Mouse (Mus musculus) thymus, postnatal 14 days (tissue): ENCODE data around the gene Ankrd22.
"Not testable (repeated sequence)": the region's sequence is repeated elsewhere in the genome, so short reads cannot be mapped to it uniquely, and the experiment has no call there.

ENCODE experiments used
- DNase-seq: peaks from one replicate; pipeline ENCODE4 v3.0.0; 2021

Ankrd22 gene

DNA sequence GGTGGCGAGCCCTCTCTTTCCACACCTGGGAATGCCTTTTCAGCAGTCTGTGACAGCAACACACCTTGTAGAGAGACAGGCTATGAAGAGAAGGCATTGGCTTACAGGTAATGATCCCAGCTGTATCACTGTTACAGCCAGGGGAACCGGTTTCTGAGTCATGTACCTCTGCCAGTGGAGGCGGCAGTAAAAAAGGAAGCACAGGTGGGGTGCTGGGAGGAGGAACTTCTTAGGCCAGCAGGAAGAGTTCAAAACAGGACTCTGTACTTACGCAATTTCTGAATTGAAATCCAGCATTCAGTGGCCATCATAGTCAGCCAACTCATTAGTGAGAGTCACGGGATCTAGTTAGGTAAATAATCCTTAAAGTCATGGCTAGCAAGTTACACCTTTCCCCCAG, at the start of gene Ankrd22:
TSS of gene Ankrd22 (minus strand) at position 163 of the 400 bp plus-strand sequence.
- DNase-seq, result peak; percentile 70

DNA sequence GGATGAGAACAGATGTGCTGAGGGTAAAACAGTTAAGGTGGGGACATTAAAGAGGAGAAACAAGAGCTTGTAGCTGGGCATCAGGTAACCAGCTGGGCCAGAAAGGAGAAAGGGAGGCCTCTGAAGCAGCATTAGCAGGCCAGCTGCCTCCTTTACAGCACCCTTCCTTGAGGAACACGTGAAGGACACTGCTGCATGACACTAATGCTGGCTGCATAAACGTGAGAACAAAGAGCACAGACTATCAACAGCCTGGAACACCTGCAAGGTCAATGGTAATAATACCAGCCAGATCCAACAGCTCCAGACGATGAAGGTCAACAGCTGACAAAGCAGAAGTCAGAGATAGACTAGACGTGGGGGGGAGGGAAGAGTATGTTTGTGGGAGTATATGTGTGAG, 48.3 kb upstream of the Ankrd22 start:
- no peak for DNase-seq

DNA sequence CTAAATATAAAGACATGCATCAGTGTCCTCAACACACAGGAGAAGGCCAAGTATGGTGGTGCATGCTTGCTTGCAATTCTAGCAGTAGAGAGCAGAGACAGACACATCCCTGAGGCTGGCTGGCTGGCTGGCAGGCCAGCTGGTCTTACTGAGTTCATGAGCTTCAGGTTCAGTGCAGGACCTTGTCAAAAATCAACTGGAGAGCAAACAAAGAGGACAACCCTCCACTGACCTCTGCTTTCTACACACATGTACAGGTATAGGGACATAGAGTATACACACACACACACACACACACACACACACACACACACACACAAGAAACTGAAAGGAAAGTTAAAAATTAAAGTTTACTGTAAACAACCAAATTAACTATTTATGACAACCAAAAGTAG, 47.4 kb upstream of the Ankrd22 start:
- DNase-seq, result no peak

DNA sequence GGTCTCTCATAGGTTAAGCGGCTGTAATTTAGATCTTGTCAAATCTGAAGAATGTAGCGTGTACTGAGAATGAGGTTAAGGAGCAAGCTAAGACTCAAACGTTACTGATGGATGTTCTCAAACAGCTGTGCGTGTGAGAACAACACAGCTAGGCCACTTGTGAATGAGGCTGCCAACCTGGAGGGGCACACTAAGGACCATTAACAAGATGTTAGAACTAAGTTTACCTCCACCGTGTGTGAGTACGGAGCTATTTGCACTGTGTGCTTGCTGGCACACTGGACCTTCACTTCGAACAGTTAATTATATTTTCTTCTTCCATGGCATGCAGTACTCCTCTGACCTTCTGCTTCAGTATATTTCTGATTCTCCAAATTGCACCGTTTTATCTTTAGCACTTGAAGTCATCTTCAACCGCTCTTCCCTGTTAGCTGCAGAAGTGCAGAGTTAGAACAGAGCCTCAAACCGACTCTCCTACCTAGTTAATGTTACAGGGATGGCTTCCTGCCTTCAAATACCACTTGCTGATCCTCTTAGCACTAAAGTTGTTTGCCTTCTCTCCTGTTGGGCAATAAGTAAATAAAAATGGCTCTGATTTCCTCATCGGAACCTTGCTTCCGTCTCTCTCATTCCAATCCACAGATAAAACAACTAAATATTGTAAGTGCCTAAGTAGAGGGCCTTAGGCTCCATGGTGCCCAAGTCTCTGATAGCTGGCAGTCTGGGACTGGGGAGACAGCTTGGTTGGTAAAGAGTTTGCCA, 46.8 kb upstream of the Ankrd22 start:
- DNase-seq, result no peak

DNA sequence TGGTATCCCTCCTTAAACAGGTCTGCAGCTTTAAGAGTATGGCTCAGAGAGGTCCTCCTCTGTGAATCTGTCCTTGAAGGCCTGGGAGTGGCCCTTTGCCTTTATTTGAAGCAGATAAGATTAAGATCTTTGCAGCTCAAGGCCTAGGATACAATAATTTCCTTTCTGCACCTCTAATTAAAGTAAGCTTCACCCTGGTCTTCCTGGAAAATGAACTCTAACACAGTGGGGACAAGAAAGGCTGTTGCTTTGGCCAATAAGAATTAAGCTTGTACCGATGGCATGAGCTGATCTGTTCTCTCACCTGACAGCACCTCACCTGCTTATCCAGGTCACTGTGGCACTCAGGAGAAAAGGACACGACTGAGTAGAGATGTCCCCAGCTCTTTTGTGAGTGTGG, 45.0 kb upstream of the Ankrd22 start:
- no peak for DNase-seq

DNA sequence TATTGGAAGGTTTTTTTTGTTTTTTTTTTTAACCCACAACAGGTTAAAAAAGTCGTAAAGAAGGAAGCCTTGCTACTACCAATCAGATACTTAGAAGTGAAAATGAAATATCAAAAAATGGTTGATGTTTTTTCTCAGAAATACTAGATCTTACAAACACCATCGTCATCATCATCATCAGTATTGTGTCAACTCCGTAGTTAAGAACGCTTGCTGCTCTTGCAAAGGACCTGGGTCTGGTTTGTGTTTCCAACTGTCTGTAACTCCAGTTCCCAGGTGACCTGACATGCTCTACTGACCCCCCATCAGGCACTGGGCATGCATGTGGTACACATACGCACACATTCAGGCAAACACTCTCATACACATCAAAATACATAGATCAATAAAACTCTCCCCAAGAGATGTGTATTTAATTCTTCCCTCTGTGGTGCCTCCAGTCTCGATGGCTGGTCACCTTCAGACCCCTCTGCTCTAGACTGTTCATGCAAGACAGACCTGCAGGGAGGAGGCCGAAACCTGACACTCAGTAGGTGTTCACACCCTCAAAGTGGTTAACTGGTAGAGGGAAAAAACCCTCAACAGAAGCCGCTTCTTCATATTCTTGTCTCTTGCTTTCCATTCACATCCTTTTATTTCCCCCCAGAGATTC, 44.2 kb upstream of the Ankrd22 start:
- DNase-seq, result no peak

DNA sequence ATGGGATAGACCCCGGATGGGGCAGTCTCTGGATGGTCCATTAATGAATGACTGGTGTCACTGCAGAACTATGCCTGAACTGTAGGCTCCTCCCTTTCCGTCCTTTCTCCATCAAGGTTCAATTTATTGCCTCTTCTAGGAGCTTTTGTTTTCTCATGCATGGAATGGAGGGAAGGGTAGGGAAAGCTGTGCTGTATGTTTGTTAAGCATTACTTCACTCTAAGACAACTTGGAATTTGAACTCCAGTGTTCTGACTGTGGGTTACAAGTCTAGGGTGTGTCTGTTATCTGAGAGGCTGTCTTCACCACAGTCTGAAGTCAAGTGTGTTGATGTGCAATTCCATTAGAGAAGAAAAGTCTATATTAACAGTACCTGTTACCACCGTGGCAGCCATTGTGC, 43.2 kb upstream of the Ankrd22 start:
- no peak for DNase-seq

DNA sequence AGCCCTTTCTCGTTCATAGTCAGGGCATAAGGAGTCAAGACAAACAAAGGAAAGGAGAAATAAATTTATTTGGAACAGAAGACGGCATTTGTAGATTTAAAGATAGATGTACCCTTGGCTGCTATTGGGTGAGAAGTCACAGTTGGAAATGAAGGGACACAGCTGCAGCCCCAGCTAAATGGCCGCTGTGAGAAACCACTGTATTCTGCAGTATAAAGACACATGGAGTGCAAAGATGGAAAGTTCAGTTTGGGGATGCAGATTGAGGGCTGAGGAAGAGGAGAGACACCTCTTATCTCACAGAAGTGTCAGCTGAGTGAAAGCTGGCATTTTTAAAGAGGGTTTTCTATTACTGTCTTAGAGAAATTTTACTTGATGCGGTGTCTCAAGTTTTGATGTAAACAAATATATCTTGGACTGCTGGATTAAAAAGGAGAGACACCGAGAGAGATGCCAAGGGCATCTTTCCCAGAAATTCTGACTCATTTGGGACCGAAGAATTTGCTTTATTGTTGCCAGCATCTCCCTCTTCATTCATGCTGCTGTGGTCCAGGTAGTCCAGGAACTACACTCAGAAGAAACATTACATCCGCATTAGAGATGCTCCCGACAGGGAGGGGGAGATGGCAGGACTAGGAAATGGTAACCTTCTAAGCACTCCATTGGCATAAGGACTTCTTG, 41.0 kb upstream of the Ankrd22 start:
- DNase-seq, result no peak

DNA sequence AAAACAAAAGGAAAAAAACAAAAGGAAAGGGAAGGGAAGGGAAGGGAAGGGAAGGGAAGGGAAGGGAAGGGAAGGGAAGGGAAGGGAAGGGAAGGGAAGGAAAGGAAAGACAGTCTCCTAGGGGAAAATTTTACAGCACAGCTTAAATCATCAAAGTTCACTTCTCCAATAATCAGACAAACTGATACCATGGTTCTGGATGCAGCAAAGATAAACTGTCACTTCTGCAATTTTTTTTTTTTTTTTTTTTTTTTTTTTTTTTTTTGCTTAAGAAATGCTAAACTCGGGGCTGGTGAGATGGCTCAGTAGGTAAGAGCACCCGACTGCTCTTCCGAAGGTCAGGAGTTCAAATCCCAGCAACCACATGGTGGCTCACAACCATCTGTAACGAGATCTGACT, 40.3 kb upstream of the Ankrd22 start:
- DNase-seq, result not testable (repeated sequence)

DNA sequence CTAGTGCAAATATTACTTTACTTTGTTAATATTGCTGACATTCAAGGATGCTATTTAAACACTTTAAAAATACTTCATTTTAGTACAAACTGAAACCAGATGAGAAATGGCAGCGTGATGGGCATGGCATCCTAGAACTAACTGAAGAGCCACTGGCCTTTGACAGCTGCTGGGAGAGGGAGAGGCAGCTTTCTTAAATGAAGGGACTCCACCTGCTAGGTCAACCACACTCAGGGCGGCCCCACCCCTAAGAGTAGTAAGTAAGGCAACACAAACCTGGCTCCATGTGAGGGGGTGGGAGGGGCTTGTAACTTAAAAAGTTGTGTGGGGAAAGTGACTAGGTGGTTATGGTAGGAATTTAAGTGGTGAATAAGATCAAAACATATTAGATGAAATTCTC, 36.8 kb upstream of the Ankrd22 start:
- DNase-seq, result peak; percentile 49

DNA sequence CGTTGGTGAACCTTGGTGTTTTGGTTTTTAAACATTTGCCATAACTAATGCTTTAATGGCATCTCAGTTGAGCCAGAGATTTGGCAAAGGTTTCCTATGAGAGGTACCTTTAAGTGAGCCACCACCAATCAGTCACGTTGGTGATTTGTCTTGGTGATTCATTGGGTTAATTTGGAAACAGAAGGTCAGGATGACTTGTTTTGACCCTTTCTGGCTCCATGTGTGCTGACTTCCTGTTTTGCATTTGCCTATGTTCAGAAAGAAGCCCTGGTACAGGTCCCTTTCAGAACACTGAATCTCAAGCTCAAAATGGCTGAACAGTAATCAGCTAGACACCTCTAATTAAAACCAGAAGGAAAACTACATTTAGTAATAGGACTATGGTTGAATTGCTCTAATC, 33.6 kb upstream of the Ankrd22 start:
- DNase-seq, result no peak

DNA sequence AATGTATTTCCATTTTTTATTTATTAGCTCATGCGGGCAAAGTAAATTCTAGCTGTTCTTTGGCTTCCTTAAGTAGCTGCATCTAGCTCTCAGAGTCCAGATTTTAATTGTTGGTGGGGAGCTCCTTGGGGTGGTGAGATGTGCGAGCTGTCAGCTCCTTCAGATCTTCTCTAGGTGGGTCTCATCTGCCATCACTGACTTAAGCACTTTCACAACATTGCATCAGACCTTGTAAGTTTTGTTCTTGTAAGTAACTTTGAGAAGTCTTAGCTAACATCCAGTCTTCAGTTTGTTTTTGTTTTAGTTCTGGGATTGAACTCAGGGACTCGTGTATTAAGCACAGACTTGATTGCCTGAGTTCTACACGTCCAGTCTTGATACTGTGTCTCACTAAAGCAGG, 33.0 kb upstream of the Ankrd22 start:
- no peak for DNase-seq

DNA sequence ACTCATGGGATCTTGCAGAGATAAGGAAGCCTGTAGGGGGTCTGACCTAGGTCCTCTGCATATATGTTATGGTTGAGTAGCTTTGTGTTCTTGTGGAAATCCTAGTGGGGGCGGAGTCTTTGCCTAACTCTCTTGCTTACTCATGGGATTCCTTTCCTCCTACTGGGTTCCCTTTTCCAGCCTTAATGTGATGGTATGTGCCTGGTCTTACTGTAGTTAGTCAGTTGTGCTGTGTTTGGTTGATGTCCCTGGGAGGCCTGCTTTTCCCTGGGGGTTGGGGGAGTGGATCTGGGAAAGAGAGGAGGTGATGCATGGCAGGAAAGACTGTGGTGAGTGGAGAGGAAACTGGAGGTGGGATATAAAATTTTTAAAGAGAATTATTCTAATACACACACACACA, 32.2 kb upstream of the Ankrd22 start:
- DNase-seq, result no peak

DNA sequence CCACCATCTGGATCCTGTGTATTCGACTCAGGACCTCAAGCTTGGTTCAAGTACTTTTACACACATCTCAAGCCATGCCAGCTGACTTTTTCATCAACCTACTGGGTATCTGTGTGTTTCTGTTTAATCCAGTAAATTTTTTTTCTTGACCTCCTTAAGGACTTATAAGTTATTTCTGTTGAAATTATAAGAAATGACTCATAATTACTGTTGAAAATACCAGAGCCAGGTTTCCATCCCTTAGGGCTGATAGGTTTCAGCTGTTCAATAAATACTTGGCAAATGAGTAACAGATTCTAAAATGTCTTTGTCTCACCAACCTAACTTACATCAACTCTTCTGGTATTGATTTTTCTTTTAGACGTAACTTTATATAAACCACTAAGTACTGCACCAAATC, 29.2 kb upstream of the Ankrd22 start:
- no peak for DNase-seq

DNA sequence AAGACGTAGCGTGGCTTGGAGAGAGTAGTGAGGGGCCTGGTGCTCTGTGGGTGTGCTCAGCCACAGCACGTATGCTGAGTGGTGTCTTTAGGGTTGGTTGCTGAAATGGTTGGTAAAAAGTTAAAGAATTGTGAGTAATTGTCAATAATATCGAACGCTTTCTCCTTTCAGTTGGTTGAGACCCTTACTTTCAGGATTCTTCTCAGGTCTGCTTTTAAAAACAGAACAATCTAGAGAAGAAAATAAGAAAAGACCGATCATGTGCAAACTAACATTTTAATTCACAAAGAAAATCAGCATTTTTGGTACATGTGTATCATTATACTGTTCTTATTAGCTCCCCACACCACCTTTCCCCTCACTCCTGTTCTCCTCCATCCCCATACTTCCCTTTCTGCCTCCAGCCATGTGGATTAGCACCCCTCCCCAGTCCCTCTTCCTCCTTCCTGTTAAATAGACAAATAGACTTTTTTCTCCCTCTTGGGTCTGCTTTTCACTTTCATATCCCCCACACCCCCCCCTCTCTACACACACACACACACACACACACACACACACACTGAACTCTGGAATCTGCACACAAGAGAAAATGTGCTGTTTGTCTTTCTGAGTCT, 28.4 kb upstream of the Ankrd22 start:
- DNase-seq, result no peak

DNA sequence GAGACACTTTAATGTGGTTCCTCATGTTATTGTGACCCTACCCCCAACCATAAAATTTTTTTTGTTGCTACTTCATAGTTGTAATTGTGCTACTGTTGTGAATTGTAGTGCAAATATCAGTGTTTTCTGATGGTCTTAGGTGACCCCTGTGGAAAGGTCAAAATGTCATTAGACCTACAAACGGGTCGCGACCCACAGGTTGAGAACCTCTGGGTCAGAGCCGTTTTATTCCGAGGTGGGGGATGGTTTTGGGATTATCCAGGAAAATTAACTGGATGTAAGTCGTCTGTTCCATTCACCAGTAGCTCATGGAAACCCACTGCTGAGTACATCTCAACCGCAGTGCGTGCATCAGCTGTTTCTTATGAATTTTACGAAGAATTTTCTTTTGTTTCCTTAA, 27.8 kb upstream of the Ankrd22 start:
- no peak for DNase-seq

DNA sequence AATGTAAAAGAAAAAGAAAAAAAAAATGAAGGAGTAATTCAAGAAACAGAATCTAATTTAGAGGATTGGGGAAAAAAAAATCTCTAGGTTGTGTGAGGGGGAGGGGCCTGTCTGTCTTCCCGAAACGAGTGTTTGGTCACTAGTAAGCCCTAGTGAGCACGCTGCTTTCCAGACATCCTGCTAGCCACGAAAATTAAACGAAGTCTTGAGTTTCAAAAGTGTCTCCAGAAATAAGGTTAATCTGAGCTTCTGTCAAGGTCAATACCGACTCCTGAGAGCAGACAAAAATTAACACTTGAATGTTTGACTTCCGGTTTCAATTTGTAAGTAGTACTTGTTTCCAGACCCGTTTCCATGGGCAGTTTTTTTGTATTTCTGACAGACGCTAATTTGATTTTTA, 27.3 kb upstream of the Ankrd22 start:
- DNase-seq, result peak; percentile 52

DNA sequence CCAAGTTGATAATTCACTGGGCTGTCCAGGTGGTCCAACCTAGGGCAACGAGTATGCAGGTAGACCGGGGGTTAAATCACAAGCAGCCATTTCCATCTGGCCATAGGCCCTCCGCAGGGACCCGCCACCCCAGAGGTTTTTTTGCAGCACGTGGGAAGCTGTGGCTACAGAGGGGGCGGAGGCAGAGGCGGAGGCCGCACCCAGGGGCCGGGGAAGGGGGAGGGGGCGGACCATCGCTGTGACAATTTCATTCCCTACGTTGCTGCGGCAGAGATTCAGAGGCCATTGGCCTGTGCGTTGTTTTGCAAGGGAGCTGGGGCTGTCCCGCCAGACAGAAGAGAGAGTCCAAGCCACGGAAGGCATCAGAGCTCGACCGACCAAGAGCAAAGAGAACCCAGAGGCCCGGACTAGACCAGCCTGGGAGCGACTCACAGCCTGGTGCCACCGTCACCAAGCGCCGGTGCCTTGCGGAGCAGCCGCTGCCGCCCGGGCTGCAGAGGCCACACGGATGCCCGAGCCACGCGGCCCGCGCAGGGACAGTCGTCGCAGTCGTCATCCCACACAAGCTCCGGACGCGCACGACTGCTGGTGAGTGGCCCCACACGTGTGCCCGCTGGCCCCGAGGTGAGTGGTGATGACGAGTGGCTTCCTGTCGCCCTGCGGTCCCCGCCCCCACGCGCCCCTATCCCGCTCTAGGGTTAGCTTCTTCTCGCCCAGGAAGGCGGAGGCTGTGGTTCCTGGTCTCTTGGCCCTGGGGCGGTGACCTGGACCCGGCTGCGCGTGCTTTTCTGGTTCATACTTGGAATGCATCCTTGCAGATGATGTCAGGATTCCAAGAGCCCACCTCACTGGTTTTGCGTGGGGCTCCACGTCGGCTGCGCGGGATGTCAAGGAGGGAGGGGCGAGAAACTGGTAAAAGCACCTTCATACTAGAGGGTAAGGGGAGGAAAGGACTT, 26.4 kb upstream of the Ankrd22 start, which contains the start of gene Stambpl1:
TSS of gene Stambpl1 (plus strand) at position 222 of the 956 bp plus-strand sequence.
- DNase-seq, result peak; percentile 94

DNA sequence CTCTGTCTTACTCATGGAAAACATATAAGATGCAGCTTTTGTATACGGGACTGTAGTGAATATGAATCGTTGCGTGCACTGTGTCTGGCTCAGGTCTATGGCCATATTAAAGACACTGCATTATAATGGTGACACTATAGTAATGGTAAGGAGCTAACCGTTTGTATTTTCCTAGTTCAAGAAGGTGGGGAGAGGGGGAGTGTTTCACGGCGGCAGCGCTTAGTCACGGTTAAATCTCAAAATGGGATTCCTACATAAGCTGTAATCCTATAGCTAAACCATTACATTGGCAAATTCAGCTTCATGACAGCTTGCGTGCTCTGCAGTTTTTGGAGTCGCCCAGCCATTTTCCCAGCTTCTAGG, 25.8 kb upstream of the Ankrd22 start:
- DNase-seq, result no peak

DNA sequence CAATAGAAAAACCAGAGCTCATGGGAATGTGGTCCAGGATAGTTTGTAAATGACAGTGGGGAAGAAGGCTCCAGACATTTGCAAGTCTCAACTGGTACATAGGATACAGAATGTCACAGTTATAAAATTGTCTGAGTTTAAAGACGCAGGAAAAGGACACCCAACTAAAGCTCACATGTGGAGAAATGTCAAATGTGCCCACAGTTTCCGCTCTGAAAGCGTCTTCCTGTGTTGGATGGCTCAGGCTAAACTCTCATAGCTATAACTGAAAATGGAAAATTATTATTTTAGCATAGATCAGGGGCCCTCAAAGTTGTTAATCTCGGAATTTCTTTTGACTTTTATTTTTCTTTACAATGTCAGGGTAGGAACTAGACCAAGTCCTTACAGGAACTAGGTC, 21.0 kb upstream of the Ankrd22 start:
- peak; percentile 60 for DNase-seq

DNA sequence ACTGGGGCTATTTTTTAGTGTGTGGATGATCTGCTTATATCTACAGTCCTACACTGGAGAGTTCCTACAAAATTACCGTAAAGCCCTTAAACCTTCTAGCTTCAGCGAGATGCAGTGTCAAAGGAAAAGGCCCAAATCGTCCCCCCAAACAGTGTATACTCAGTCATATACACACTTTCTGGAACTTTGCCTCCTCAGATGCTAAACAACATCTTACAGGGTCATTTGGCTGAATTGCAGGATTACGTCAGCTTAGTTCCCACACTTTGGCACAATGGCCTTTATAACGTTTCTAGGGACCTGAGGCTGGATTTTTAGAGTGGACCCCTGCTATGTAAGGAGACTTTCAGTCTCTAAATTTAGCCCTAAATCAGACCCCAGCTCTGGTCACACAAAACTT, 16.6 kb upstream of the Ankrd22 start:
- DNase-seq, result no peak

DNA sequence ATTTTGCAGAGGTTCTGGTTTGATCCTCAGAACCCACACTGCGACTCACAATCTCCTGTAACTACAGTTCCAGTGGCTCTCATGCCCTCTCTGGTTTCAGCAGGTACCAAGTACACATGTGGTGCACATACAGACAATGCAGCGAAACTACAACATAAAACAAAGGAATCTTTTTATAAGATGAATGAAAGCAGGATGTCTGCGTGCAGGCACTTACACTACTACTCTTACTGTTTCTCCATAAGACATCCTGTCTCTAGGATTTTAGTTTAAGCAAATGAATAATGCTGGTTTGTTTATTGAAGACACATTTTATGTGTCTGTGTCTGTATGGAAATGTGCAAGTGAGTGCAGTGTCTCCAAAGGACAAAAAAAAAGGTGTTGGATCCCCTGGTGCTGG, 15.4 kb upstream of the Ankrd22 start:
- DNase-seq, result peak; percentile 43

DNA sequence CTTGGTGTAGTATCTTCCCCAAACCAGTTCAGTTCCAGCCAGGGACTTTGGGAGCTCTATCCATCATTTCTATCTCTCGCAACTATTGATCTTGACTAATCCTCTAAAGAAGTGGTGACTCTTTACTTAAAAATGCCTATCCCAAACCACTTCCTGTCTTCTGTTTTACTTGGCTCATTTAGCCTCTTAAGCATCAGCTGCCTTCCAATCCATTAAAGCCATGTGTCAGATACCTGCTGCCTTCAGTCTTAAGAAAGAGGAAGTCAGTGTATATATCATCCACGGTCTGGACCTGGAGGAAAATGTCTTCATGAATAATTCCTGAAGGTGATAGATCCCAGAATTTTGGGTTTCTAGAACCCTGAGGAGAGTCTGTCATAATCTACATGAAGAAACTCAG, 14.5 kb upstream of the Ankrd22 start:
- no peak for DNase-seq
